Mouse (Mus musculus) spleen, adult 12 weeks (tissue): ENCODE results near the gene Ehd3.
A peak's percentile ranks its signal among the peaks of the same experiment; 100 is the strongest.

ENCODE experiments used
- DNase-seq: peaks from one replicate; pipeline ENCODE4 v3.0.0; 2022; ENCODE audit warnings: low spot score

The Ehd3 gene

GRCm38 (mm10) chr17:73803521-73804184 is at the start of gene Ehd3:
Gene Ehd3, plus strand, starts transcription at chr17:73804134.
- no peak for DNase-seq

- no peak for DNase-seq
Measured at GRCm38 (mm10) chr17:73770964-73771363, 33.0 kb upstream of the Ehd3 start.

GRCm38 (mm10) chr17:73786642-73787311 is 17.2 kb upstream of the Ehd3 start:
- DNase-seq = no peak

GRCm38 (mm10) chr17:73790284-73791020 is 13.5 kb upstream of the Ehd3 start:
- DNase-seq = no peak

- no peak for DNase-seq
Measured at GRCm38 (mm10) chr17:73796789-73797188, 7.1 kb upstream of the Ehd3 start.

- DNase-seq = no peak
Measured at GRCm38 (mm10) chr17:73797706-73798105, 6.2 kb upstream of the Ehd3 start.

- DNase-seq = peak; percentile 67
Measured at GRCm38 (mm10) chr17:73804592-73805271, 798 bp downstream of the Ehd3 start.

GRCm38 (mm10) chr17:73806331-73806730 is 2.4 kb downstream of the Ehd3 start:
- no peak for DNase-seq

GRCm38 (mm10) chr17:73807211-73807610 is 3.3 kb downstream of the Ehd3 start:
- no peak for DNase-seq

- no peak for DNase-seq
Measured at GRCm38 (mm10) chr17:73808431-73808830, 4.5 kb downstream of the Ehd3 start.

GRCm38 (mm10) chr17:73810801-73811200 is 6.9 kb downstream of the Ehd3 start:
- DNase-seq = no peak

GRCm38 (mm10) chr17:73811566-73811965 is 7.6 kb downstream of the Ehd3 start:
- no peak for DNase-seq

- peak; percentile 11 for DNase-seq
Measured at GRCm38 (mm10) chr17:73813031-73813660, 9.2 kb downstream of the Ehd3 start.

- no peak for DNase-seq
Measured at GRCm38 (mm10) chr17:73814500-73815190, 10.7 kb downstream of the Ehd3 start.

GRCm38 (mm10) chr17:73817697-73818380 is 13.9 kb downstream of the Ehd3 start:
- DNase-seq = no peak

GRCm38 (mm10) chr17:73818936-73819335 is 15.0 kb downstream of the Ehd3 start:
- DNase-seq = no peak

- DNase-seq = no peak
Measured at GRCm38 (mm10) chr17:73820726-73821125, 16.8 kb downstream of the Ehd3 start.

GRCm38 (mm10) chr17:73822255-73822654 is 18.3 kb downstream of the Ehd3 start:
- no peak for DNase-seq

- no peak for DNase-seq
Measured at GRCm38 (mm10) chr17:73823121-73824021, 19.4 kb downstream of the Ehd3 start.

- DNase-seq = no peak
Measured at GRCm38 (mm10) chr17:73824022-73824340, 20.0 kb downstream of the Ehd3 start.
